Mouse (Mus musculus) limb, embryonic 11.5 days (tissue): ENCODE results near the gene Lrrc23. TPM values are rescaled to one million over a fixed set of nuclear protein-coding genes. Genes with fewer than 3 reads are reported as not detected.

ENCODE experiments used
- ATAC-seq: fragments of 200-750 bp; cut with Nextera tagmentation; 2 replicates; pipeline ENCODE4 v1.8.0; 2017; ENCODE audit warnings: low read depth; ENCODE audit not compliant: insufficient number of reproducible peaks, low FRiP score, low TSS enrichment
- DNase-seq: peaks from one replicate; pipeline ENCODE4 v3.0.0-alpha.2; 2015; ENCODE audit warnings: low spot score
- H3K27ac ChIP-seq: fragments of 300-500 bp; sonication (generic); replicated peaks from 2 replicates; pipeline ENCODE4 v1.5.1; 2014; ENCODE audit warnings: low read depth, mild to moderate bottlenecking, low read length
- H3K27me3 ChIP-seq: fragments of 300-500 bp; sonication (generic); 2 replicates; pipeline ENCODE4 v1.6.1; 2014; ENCODE audit warnings: mild to moderate bottlenecking, low read length, mixed read lengths; ENCODE audit not compliant: control insufficient read depth, insufficient read depth
- H3K36me3 ChIP-seq: fragments of 300-500 bp; sonication (generic); 2 replicates; pipeline ENCODE4 v1.6.1; 2014; ENCODE audit warnings: mild to moderate bottlenecking, low read length, moderate library complexity, mixed read lengths; ENCODE audit not compliant: control insufficient read depth, insufficient read depth
- H3K4me1 ChIP-seq: fragments of 300-500 bp; sonication (generic); 2 replicates; pipeline ENCODE4 v1.6.1; 2014; ENCODE audit warnings: low read length, mixed read lengths; ENCODE audit not compliant: control insufficient read depth, insufficient read depth
- H3K4me2 ChIP-seq: fragments of 300-500 bp; sonication (generic); 2 replicates; pipeline ENCODE4 v1.6.1; 2014; ENCODE audit warnings: low read depth, mild to moderate bottlenecking, moderate library complexity; ENCODE audit not compliant: severe bottlenecking
- H3K4me3 ChIP-seq: fragments of 300-500 bp; sonication (generic); 2 replicates; pipeline ENCODE4 v1.5.1; 2014; ENCODE audit warnings: low read depth, low read length
- H3K9ac ChIP-seq: fragments of 300-500 bp; sonication (generic); 2 replicates; pipeline ENCODE4 v1.6.1; 2014; ENCODE audit warnings: mild to moderate bottlenecking, low read length
- H3K9me3 ChIP-seq: fragments of 300-500 bp; sonication (generic); 2 replicates; pipeline ENCODE4 v1.6.1; 2016; ENCODE audit warnings: low read length; ENCODE audit not compliant: control insufficient read depth
- WGBS: fragments of 180-500 bp; shearing (Covaris S2); extraction: QIAGEN DNeasy Blood & Tissue Kit; methylation state at CpG from one replicate; pipeline ENCODE4 v1.1.7; 2014; 5-methylcytosine and 5-hydroxymethylcytosine counted together
- polyA plus RNA-seq: library from polyadenylated mRNA; unstranded; fragments of >200 nt; fragmentation: Nextera tagmentation; extraction: Ambion mirVana; gene quantifications from 2 replicates; pipeline ENCODE4 v1.2.1, GENCODE M21; 2014

Lrrc23 gene
- polyA plus RNA-seq, 1 experiment from 2014 or later = 1.0 TPM

- Histone ChIP-seq H3K4me1 (peaks cover 12% of the 10 kb centered on the region; the same call in 1 of the 2 replicates), H3K36me3 (peaks cover 38% of the 10 kb centered on the region), H3K9ac (no peak overlapping the region), H3K27ac (no peak overlapping the region), H3K4me3 (no peak overlapping the region), H3K27me3 (no peaks in the 10 kb centered on the region), H3K9me3 (no peaks in the 10 kb centered on the region), H3K4me2 (no peak overlapping the region; the same call in 1 of the 2 replicates)
- DNase-seq = no peak
- no peak for ATAC-seq
- WGBS = 71% methylated on average over 9 of the region's 9 CpGs
These were observed 35.6 kb upstream of the Lrrc23 start for GRCm38 (mm10) chr6:124814858-124815774.

- WGBS = 34% methylated on average over 8 of the region's 8 CpGs
- no peaks in the 10 kb centered on the region for H3K27me3 ChIP-seq
- DNase-seq (no peak), ATAC-seq (peak; percentile 45; the same call in 1 of the 2 replicates)
- no peak overlapping the region for H3K27ac ChIP-seq
- H3K36me3 ChIP-seq = peaks cover 32% of the 10 kb centered on the region
- no peaks in the 10 kb centered on the region for H3K9me3 ChIP-seq
- peak overlapping the region; percentile 82 for H3K4me2 ChIP-seq
- no peak overlapping the region for H3K9ac ChIP-seq
- peak overlapping the region; percentile 91 for H3K4me3 ChIP-seq
- H3K4me1 ChIP-seq = peaks cover 16% of the 10 kb centered on the region; the same call in 1 of the 2 replicates
These were observed 34.9 kb upstream of the Lrrc23 start for GRCm38 (mm10) chr6:124814448-124814847.

GRCm38 (mm10) chr6:124813933-124814332 is 34.4 kb upstream of the Lrrc23 start, which contains the start of gene Tpi1:
TSS of gene Tpi1 (minus strand) at chr6:124814296.
- H3K27ac ChIP-seq = peak within 1 kb of the TSS; percentile 82
- ATAC-seq (peak; percentile 84), DNase-seq (peak; percentile 92)
- no peaks in the 10 kb centered on the region for H3K9me3 ChIP-seq
- peak within 1 kb of the TSS; percentile 91 for H3K4me3 ChIP-seq
- peak within 1 kb of the TSS; percentile 83 for H3K9ac ChIP-seq
- H3K4me1 ChIP-seq = peaks cover 16% of the 10 kb centered on the region; the same call in 1 of the 2 replicates
- peaks cover 29% of the 10 kb centered on the region for H3K36me3 ChIP-seq
- no peaks in the 10 kb centered on the region for H3K27me3 ChIP-seq
- WGBS = under 1% methylated on average over 22 of the region's 22 CpGs
- peak within 1 kb of the TSS; percentile 82 for H3K4me2 ChIP-seq

GRCm38 (mm10) chr6:124813496-124813895 is 34.0 kb upstream of the Lrrc23 start:
- H3K27ac ChIP-seq = peak overlapping the region; percentile 82
- H3K9me3 ChIP-seq = no peaks in the 10 kb centered on the region
- WGBS = under 1% methylated on average over 18 of the region's 18 CpGs
- peak; percentile 83 for DNase-seq
- H3K9ac ChIP-seq = peak overlapping the region; percentile 83
- peaks cover 16% of the 10 kb centered on the region; the same call in 1 of the 2 replicates for H3K4me1 ChIP-seq
- peak overlapping the region; percentile 82 for H3K4me2 ChIP-seq
- H3K4me3 ChIP-seq = peak overlapping the region; percentile 91
- H3K27me3 ChIP-seq = no peaks in the 10 kb centered on the region
- peak; percentile 58; the same call in 1 of the 2 replicates for ATAC-seq
- H3K36me3 ChIP-seq = peaks cover 26% of the 10 kb centered on the region

GRCm38 (mm10) chr6:124812848-124813247 is 33.3 kb upstream of the Lrrc23 start:
- peak overlapping the region; percentile 82 for H3K4me2 ChIP-seq
- H3K9me3 ChIP-seq = no peaks in the 10 kb centered on the region
- peak overlapping the region; percentile 82; the same call in 1 of the 2 replicates for H3K27ac ChIP-seq
- WGBS = 26% methylated on average over 9 of the region's 9 CpGs
- H3K4me1 ChIP-seq = peaks cover 16% of the 10 kb centered on the region; the same call in 1 of the 2 replicates
- H3K9ac ChIP-seq = peak overlapping the region; percentile 83
- no peaks in the 10 kb centered on the region for H3K27me3 ChIP-seq
- H3K4me3 ChIP-seq = peak overlapping the region; percentile 91
- no peak for DNase-seq
- no peak for ATAC-seq
- peaks cover 20% of the 10 kb centered on the region for H3K36me3 ChIP-seq

- WGBS = 85% methylated on average over 24 of the region's 24 CpGs
- ATAC-seq (no peak), DNase-seq (no peak)
- peak overlapping the region; percentile 22; the same call in 1 of the 2 replicates for H3K9ac ChIP-seq
- peak overlapping the region; percentile 82 for H3K4me2 ChIP-seq
- H3K36me3 ChIP-seq = peaks cover 11% of the 10 kb centered on the region
- H3K27ac ChIP-seq = no peak overlapping the region
- H3K9me3 ChIP-seq = no peaks in the 10 kb centered on the region
- H3K4me3 ChIP-seq = peak overlapping the region; percentile 91
- peaks cover 16% of the 10 kb centered on the region; the same call in 1 of the 2 replicates for H3K4me1 ChIP-seq
- no peaks in the 10 kb centered on the region for H3K27me3 ChIP-seq
These were observed 32.4 kb upstream of the Lrrc23 start for GRCm38 (mm10) chr6:124811701-124812560.

- DNase-seq (no peak), ATAC-seq (no peak)
- peaks cover 9% of the 10 kb centered on the region for H3K36me3 ChIP-seq
- no peak overlapping the region for H3K9ac ChIP-seq
- peaks cover 19% of the 10 kb centered on the region; the same call in 1 of the 2 replicates for H3K4me1 ChIP-seq
- H3K4me2 ChIP-seq = no peak overlapping the region
- H3K27ac ChIP-seq = no peak overlapping the region
- no peaks in the 10 kb centered on the region for H3K27me3 ChIP-seq
- 92% methylated on average over 4 of the region's 4 CpGs for whole genome bisulfite sequencing
- no peaks in the 10 kb centered on the region for H3K9me3 ChIP-seq
- H3K4me3 ChIP-seq = no peak overlapping the region
These were observed 31.8 kb upstream of the Lrrc23 start for GRCm38 (mm10) chr6:124811403-124811665.
